In genomic region chr2:152197301-152197712, GRCm38 (mm10) we compare ENCODE assay signal across 8 mouse cellular contexts. TPM values are rescaled to one million over a fixed set of nuclear protein-coding genes. Genes with fewer than 3 reads are reported as not detected.
DNase-seq lines count a peak whose midpoint lies in the region; ATAC-seq and TF ChIP-seq lines count a peak whose summit lies in the region.

No protein-coding gene starts in this region.

- no peaks in the 10 kb centered on the region for H3K36me3 ChIP-seq in ES-E14 (ENCODE audit: control insufficient read depth, insufficient read depth, low read length, poor library complexity, severe bottlenecking)
- no peaks in the 10 kb centered on the region for H3K36me3 ChIP-seq in forebrain, embryonic 12.5 days (replicated peaks)
- H3K36me3 ChIP-seq in liver, embryonic 14.5 days (replicated peaks; ENCODE audit: control insufficient read depth, insufficient read depth, low read depth), result no peaks in the 10 kb centered on the region
- no peaks in the 10 kb centered on the region for H3K36me3 ChIP-seq in neural tube, embryonic 13.5 days

- WGBS in forebrain, embryonic 12.5 days, result 48% methylated on average over 10 of the region's 10 CpGs
- WGBS in liver, embryonic 14.5 days (ENCODE audit: insufficient replicate concordance), result 35% methylated on average over 10 of the region's 10 CpGs
- WGBS in neural tube, embryonic 13.5 days, result 47% methylated on average over 10 of the region's 10 CpGs

- ATAC-seq in forebrain, embryonic 12.5 days (ENCODE audit: low FRiP score), result peak; percentile 88
- ATAC-seq in liver, embryonic 14.5 days (ENCODE audit: insufficient read depth), result peak; percentile 61
- peak; percentile 87 for ATAC-seq in neural tube, embryonic 13.5 days (ENCODE audit: low read depth)

- peak overlapping the region; percentile 55; the same call in 1 of the 2 replicates for H3K9ac ChIP-seq in ES-E14 (ENCODE audit: insufficient read depth, low read depth, low read length, poor library complexity, severe bottlenecking)
- no peak overlapping the region for H3K9ac ChIP-seq in forebrain, embryonic 12.5 days
- H3K9ac ChIP-seq in liver, embryonic 14.5 days (replicated peaks), result no peak overlapping the region
- no peak overlapping the region for H3K9ac ChIP-seq in neural tube, embryonic 13.5 days

- no peak overlapping the region for H3K27ac ChIP-seq in ES-E14 (ENCODE audit: insufficient read depth, low read depth, low read length, poor library complexity, severe bottlenecking)
- H3K27ac ChIP-seq in forebrain, embryonic 12.5 days, result no peak overlapping the region
- H3K27ac ChIP-seq in liver, embryonic 14.5 days, result no peak overlapping the region
- H3K27ac ChIP-seq in neural tube, embryonic 13.5 days (replicated peaks), result no peak overlapping the region

- DNase-seq in ES-E14 (ENCODE audit: low read depth, low spot score), result peak; percentile 88
- peak; percentile 75 for DNase-seq in c-Kit-positive CD71-positive TER-119-negative erythroid progenitor cells, embryonic 14.5 days (ENCODE audit: low read depth)
- DNase-seq in heart, postnatal 14 days, result peak; percentile 53 to 74
- peak; percentile 69 to 72 for DNase-seq in kidney, postnatal 36 days
- DNase-seq in liver, embryonic 14.5 days (ENCODE audit: low read depth in 3 of 3, low spot score in 3 of 3), result peak; percentile 52 to 56 (median 55)
- peak; percentile 56 for DNase-seq in telencephalon, adult 2 months (ENCODE audit: low read depth, low spot score)

- no peak overlapping the region for H3K4me3 ChIP-seq in ES-E14 (ENCODE audit: insufficient read depth in 1 of 2, low read depth in 1 of 2, low read length in 2 of 2, poor library complexity in 1 of 2, severe bottlenecking in 1 of 2)
- H3K4me3 ChIP-seq in forebrain, embryonic 12.5 days (replicated peaks), result no peak overlapping the region
- H3K4me3 ChIP-seq in liver, embryonic 14.5 days (ENCODE audit: insufficient read depth in 1 of 2, low read depth in 2 of 2, low read length in 2 of 2), result no peak overlapping the region
- no peak overlapping the region for H3K4me3 ChIP-seq in neural tube, embryonic 13.5 days

- no peak overlapping the region for H3K4me2 ChIP-seq in forebrain, embryonic 12.5 days
- no peak overlapping the region for H3K4me2 ChIP-seq in liver, embryonic 14.5 days (ENCODE audit: low read depth)
- H3K4me2 ChIP-seq in neural tube, embryonic 13.5 days, result no peak overlapping the region

- intact Hi-C loops in heart, postnatal 14 days (cut with DNase I), result loop anchor here (1.0 to 2.0 kb wide), 2 partner anchors 55 to 85 kb away; partner anchors contain the start of gene Tcf15

- no peaks in the 10 kb centered on the region for H3K9me3 ChIP-seq in ES-E14 (ENCODE audit: control insufficient read depth, insufficient read depth, low read depth, low read length)
- no peaks in the 10 kb centered on the region for H3K9me3 ChIP-seq in forebrain, embryonic 12.5 days
- no peaks in the 10 kb centered on the region for H3K9me3 ChIP-seq in liver, embryonic 14.5 days (ENCODE audit: control insufficient read depth, low read length)
- H3K9me3 ChIP-seq in neural tube, embryonic 13.5 days, result no peaks in the 10 kb centered on the region

- peaks cover 0 to 7% of the 10 kb centered on the region in 2 experiments; a peak in 1 of 4 replicates for H3K4me1 ChIP-seq in ES-E14 (ENCODE audit: control insufficient read depth in 2 of 2, insufficient read depth in 2 of 2, low read length in 2 of 2, poor library complexity in 1 of 2)
- 0 out of 2 replicates have a peak, but pooled peaks cover 3% of the 10 kb centered on the region for H3K4me1 ChIP-seq in forebrain, embryonic 12.5 days
- H3K4me1 ChIP-seq in liver, embryonic 14.5 days (replicated peaks; ENCODE audit: control insufficient read depth in 2 of 2, insufficient read depth in 2 of 2, low read length in 1 of 2), result peaks cover 0 to 4% of the 10 kb centered on the region in 2 experiments; a peak in 2 of 4 replicates
- H3K4me1 ChIP-seq in neural tube, embryonic 13.5 days (replicated peaks), result peaks cover 6% of the 10 kb centered on the region; the same call in 1 of the 2 replicates

- TF ChIP-seq EP300 in liver, embryonic 14.5 days (IDR thresholded peaks at IDR 0.05; ENCODE audit: low read depth), result no peak

- in situ Hi-C loops in ES-E14 (cut with MboI; ENCODE audit: low sequenced_read_pairs in 2 of 2, unreplicated experiment in 2 of 2), result no loop called here

- peak; percentile 88 for TF ChIP-seq CTCF in liver, embryonic 14.5 days (IDR thresholded peaks at IDR 0.05; ENCODE audit: low read depth)

- H3K27me3 ChIP-seq in forebrain, embryonic 12.5 days, result no peaks in the 10 kb centered on the region
- H3K27me3 ChIP-seq in liver, embryonic 14.5 days (ENCODE audit: control insufficient read depth, insufficient read depth, low read length), result no peaks in the 10 kb centered on the region
- no peaks in the 10 kb centered on the region for H3K27me3 ChIP-seq in neural tube, embryonic 13.5 days

TF ChIP-seq in ES-E14, 5 proteins besides CTCF, POLR2A, EP300 and RAD21:
- TF ChIP-seq ZC3H11A (IDR thresholded peaks at IDR 0.05; ENCODE audit: borderline replicate concordance, low read depth, low read length), result peak; percentile 98
- no peak for TF ChIP-seq CHD2 (IDR thresholded peaks at IDR 0.05; ENCODE audit: low read depth, low read length)
TF ChIP-seq in ES-E14: peak in this region for 1.

RNA-seq across cellular contexts. Expression of gene Csnk2a1, which starts 29.3 kb away (rescaled TPM):
- total RNA-seq in ES-E14 (2012; rRNA removed), result 116 and 134 TPM in 2 replicates
- polyA plus RNA-seq in forebrain, embryonic 12.5 days (2016; fragmentation: Nextera tagmentation; extraction: Ambion mirVana), result 101 and 104 TPM in 2 replicates
- total RNA-seq in heart, postnatal 14 days (2021), result 100 to 1,000 TPM in 1 of 2 experiments, 10 to 100 TPM in 1; 98.1 to 101 TPM
- polyA plus RNA-seq in liver, embryonic 14.5 days (2012; rRNA removed), result 16.3 and 22.7 TPM in 2 replicates
- polyA plus RNA-seq in liver, embryonic 14.5 days (2014; fragmentation: Nextera tagmentation; extraction: Ambion mirVana), result 43.2 and 44.8 TPM in 2 replicates
- 89.7 and 99.2 TPM in 2 replicates for polyA plus RNA-seq in neural tube, embryonic 13.5 days (2015; fragmentation: Nextera tagmentation; extraction: Ambion mirVana)

RNA-seq across cellular contexts. Expression of gene Tcf15, which starts 53.9 kb away (rescaled TPM):
- total RNA-seq in ES-E14 (2012; rRNA removed), result 22.4 and 54.6 TPM in 2 replicates
- polyA plus RNA-seq in forebrain, embryonic 12.5 days (2016; fragmentation: Nextera tagmentation; extraction: Ambion mirVana), result 3.0 and 3.2 TPM in 2 replicates
- 10 to 100 TPM; 40.0 to 43.0 TPM for total RNA-seq in heart, postnatal 14 days (2021)
- 0.11 and 0.17 TPM in 2 replicates for polyA plus RNA-seq in liver, embryonic 14.5 days (2012; rRNA removed)
- polyA plus RNA-seq in liver, embryonic 14.5 days (2014; fragmentation: Nextera tagmentation; extraction: Ambion mirVana), result not detected in 2 replicates
- polyA plus RNA-seq in neural tube, embryonic 13.5 days (2015; fragmentation: Nextera tagmentation; extraction: Ambion mirVana), result 6.9 and 7.4 TPM in 2 replicates
